Comparison of ENCODE assay signal across 15 mouse cellular contexts in the genomic region with DNA sequence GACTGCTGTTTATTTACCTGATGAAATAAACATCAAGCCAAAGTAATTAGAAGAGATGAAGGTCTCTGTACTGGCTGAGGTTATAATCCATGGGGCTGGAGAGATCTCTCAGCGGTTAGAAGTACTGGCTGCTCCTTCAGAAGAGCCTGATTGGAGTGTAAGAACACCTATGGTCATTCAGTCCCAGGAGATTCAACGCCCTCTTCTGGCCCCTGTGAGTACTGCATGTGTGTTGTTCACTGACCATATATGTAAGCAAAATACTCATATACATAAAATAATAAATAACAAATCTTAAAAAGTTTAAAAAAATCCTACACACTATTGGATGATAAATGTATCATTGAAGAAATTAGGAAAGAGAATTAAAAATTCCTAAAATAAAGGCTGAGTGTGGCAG. TPM values are rescaled to one million over a fixed set of nuclear protein-coding genes. Genes with fewer than 3 reads are reported as not detected.
DNase-seq lines count a peak whose midpoint lies in the region; ATAC-seq and TF ChIP-seq lines count a peak whose summit lies in the region.
"Had no signal": no experiment of that assay in that cellular context is flagged by ENCODE, and none has a peak within 500 bp of the region (broad histone marks: within the 10 kb centered on the region; RNA-seq: fewer than 3 reads in every experiment).

No protein-coding gene starts in this region.

- no peaks in the 10 kb centered on the region for H3K9me3 ChIP-seq in intestine, postnatal 0 days (ENCODE audit: control insufficient read depth)
- H3K9me3 ChIP-seq in intestine, embryonic 15.5 days = no peaks in the 10 kb centered on the region
- H3K9me3 ChIP-seq: G1E; limb, embryonic 10.5 days had no signal

- no peak for ATAC-seq in intestine, postnatal 0 days
- ATAC-seq in intestine, embryonic 15.5 days = no peak
- ATAC-seq in Patski = no peak

- H3K4me1 ChIP-seq in intestine, postnatal 0 days (replicated peaks; ENCODE audit: control insufficient read depth, insufficient read depth, low read length) = no peaks in the 10 kb centered on the region
- no peaks in the 10 kb centered on the region for H3K4me1 ChIP-seq in intestine, embryonic 15.5 days (replicated peaks)
- peaks cover 3% of the 10 kb centered on the region; the same call in 1 of the 2 replicates for H3K4me1 ChIP-seq in testis, adult 2 months (ENCODE audit: control insufficient read depth, insufficient read depth, low read length)
- H3K4me1 ChIP-seq: limb, embryonic 10.5 days had no signal

- no peak overlapping the region for H3K9ac ChIP-seq in intestine, postnatal 0 days (ENCODE audit: low read depth, low read length)
- H3K9ac ChIP-seq in intestine, embryonic 15.5 days = no peak overlapping the region

- H3K4me3 ChIP-seq in intestine, postnatal 0 days (ENCODE audit: low read depth, low read length) = no peak overlapping the region
- no peak overlapping the region for H3K4me3 ChIP-seq in intestine, embryonic 15.5 days (replicated peaks)
- H3K4me3 ChIP-seq in testis, adult 2 months (ENCODE audit: control insufficient read depth, low read depth, low read length) = no peak overlapping the region
- H3K4me3 ChIP-seq: limb, embryonic 10.5 days had no signal

- no peaks in the 10 kb centered on the region for H3K36me3 ChIP-seq in intestine, postnatal 0 days (ENCODE audit: control insufficient read depth, insufficient read depth)
- H3K36me3 ChIP-seq in intestine, embryonic 15.5 days = no peaks in the 10 kb centered on the region
- no peaks in the 10 kb centered on the region for H3K36me3 ChIP-seq in testis, adult 2 months (ENCODE audit: control insufficient read depth, insufficient read depth, low read length)
- H3K36me3 ChIP-seq: G1E; limb, embryonic 10.5 days had no signal

- no peak overlapping the region for H3K27ac ChIP-seq in intestine, postnatal 0 days (ENCODE audit: low read depth, low read length)
- H3K27ac ChIP-seq in intestine, embryonic 15.5 days = no peak overlapping the region
- H3K27ac ChIP-seq in testis, adult 2 months (ENCODE audit: control insufficient read depth, insufficient read depth, low read depth, low read length) = no peak overlapping the region
- H3K27ac ChIP-seq: limb, embryonic 10.5 days had no signal

- no peaks in the 10 kb centered on the region for H3K27me3 ChIP-seq in intestine, postnatal 0 days (replicated peaks; ENCODE audit: control insufficient read depth, insufficient read depth, low read length)
- H3K27me3 ChIP-seq in intestine, embryonic 15.5 days (replicated peaks) = no peaks in the 10 kb centered on the region
- no peaks in the 10 kb centered on the region for H3K27me3 ChIP-seq in testis, adult 2 months (ENCODE audit: control insufficient read depth, insufficient read depth, low read length)
- no peaks in the 10 kb centered on the region for H3K27me3 ChIP-seq in Patski

- in situ Hi-C loops in Patski (cut with MboI; ENCODE audit: low pct_unique_long_range_greater_than_20kb) = no loop called here

- CTCF ChIA-PET in Patski (lab: Charles Lee) = no interaction called here

- no peak overlapping the region for H3K4me2 ChIP-seq in intestine, postnatal 0 days (replicated peaks; ENCODE audit: low read depth)
- no peak overlapping the region for H3K4me2 ChIP-seq in intestine, embryonic 15.5 days (replicated peaks)

- no peak for DNase-seq in testis, postnatal 14 days (ENCODE audit: low spot score)
- DNase-seq in Patski (ENCODE audit: low read depth, low spot score) = no peak
- DNase-seq in adrenal gland, postnatal 14 days = no peak
- DNase-seq in yolk sac, embryonic 10.5 days (ENCODE audit: low spot score) = no peak
- DNase-seq: cerebellum, adult 11 months; heart, postnatal 10 days; layer of hippocampus, postnatal 36 days; lung, adult 2 months; right cerebral cortex, postnatal 4 days; thymus, postnatal 25 days had no signal

- TF ChIP-seq POLR2A in testis, adult 2 months (IDR thresholded peaks at IDR 0.05; ENCODE audit: control insufficient read depth, low read depth, low read length) = no peak

- POLR2A ChIA-PET in Patski (lab: Charles Lee) = no interaction called here

- 33% methylated on average over 2 of the region's 2 CpGs for WGBS in intestine, postnatal 0 days
- WGBS in intestine, embryonic 15.5 days = 34% methylated on average over 2 of the region's 2 CpGs

- peak; percentile 44 for TF ChIP-seq CTCF in intestine, postnatal 0 days (IDR thresholded peaks at IDR 0.05; ENCODE audit: low read depth)
- TF ChIP-seq CTCF in testis, adult 2 months (IDR thresholded peaks at IDR 0.05; ENCODE audit: control insufficient read depth, insufficient read depth, insufficient replicate concordance, low read depth, low read length) = peak; percentile 54; the same call in 1 of the 2 replicates
- peak; percentile 38 for TF ChIP-seq CTCF in Patski (IDR thresholded peaks at IDR 0.05)

RNA-seq across cellular contexts. Expression of gene Cd24a, which starts 17.3 kb away (rescaled TPM):
- 87.8 and 91.9 TPM in 2 replicates for polyA plus RNA-seq in intestine, postnatal 0 days (2015; fragmentation: Nextera tagmentation; extraction: Ambion mirVana)
- 189 and 204 TPM in 2 replicates for polyA plus RNA-seq in intestine, embryonic 15.5 days (2015; fragmentation: Nextera tagmentation; extraction: Ambion mirVana)
- 3.9 and 12.4 TPM in 2 replicates for polyA plus RNA-seq in testis, adult 2 months (2012; rRNA removed)
- 722 TPM for polyA plus RNA-seq in Patski (2021)
- 67.5 and 81.0 TPM in 2 replicates for total RNA-seq in adrenal gland, postnatal 14 days (2021)

RNA-seq across cellular contexts. Expression of gene 1700021F05Rik, which starts 20.0 kb away (rescaled TPM):
- 54.7 and 57.3 TPM in 2 replicates for polyA plus RNA-seq in intestine, postnatal 0 days (2015; fragmentation: Nextera tagmentation; extraction: Ambion mirVana)
- 77.0 and 77.4 TPM in 2 replicates for polyA plus RNA-seq in intestine, embryonic 15.5 days (2015; fragmentation: Nextera tagmentation; extraction: Ambion mirVana)
- polyA plus RNA-seq in testis, adult 2 months (2012; rRNA removed) = 6.9 and 10.0 TPM in 2 replicates
- 70.0 TPM for polyA plus RNA-seq in Patski (2021)
- 94.0 and 99.4 TPM in 2 replicates for total RNA-seq in adrenal gland, postnatal 14 days (2021)

RNA-seq across cellular contexts. Expression of gene Gm9803, which starts 36.9 kb away (rescaled TPM):
- polyA plus RNA-seq in intestine, postnatal 0 days (2015; fragmentation: Nextera tagmentation; extraction: Ambion mirVana) = 13.2 and 14.8 TPM in 2 replicates
- 11.9 and 12.6 TPM in 2 replicates for polyA plus RNA-seq in intestine, embryonic 15.5 days (2015; fragmentation: Nextera tagmentation; extraction: Ambion mirVana)
- polyA plus RNA-seq in testis, adult 2 months (2012; rRNA removed) = 258 and 271 TPM in 2 replicates
- polyA plus RNA-seq in Patski (2021) = 27.3 TPM
- 19.7 and 21.9 TPM in 2 replicates for total RNA-seq in adrenal gland, postnatal 14 days (2021)
